Mouse (Mus musculus): Measurements from ENCODE around the gene Rfc2. TPM values are rescaled to one million over a fixed set of nuclear protein-coding genes. Genes with fewer than 3 reads are reported as not detected.

The Rfc2 gene
- polyA plus RNA-seq, 2 experiments, result 102 to 180 TPM

GRCm38 (mm10) chr5:134568964-134569491 is 12.1 kb upstream of the Rfc2 start:
- no peaks in the 10 kb centered on the region for H3K36me3 ChIP-seq (replicated peaks; ENCODE audit: control insufficient read depth, insufficient read depth, low read depth)
- H3K4me2 ChIP-seq (ENCODE audit: low read depth), result no peak overlapping the region
- H3K9me3 ChIP-seq (ENCODE audit: control insufficient read depth, low read length), result no peaks in the 10 kb centered on the region
- H3K27ac ChIP-seq, result no peak overlapping the region
- no peak for ATAC-seq (ENCODE audit: insufficient read depth)
- 47% methylated on average over 8 of the region's 8 CpGs for WGBS (ENCODE audit: insufficient replicate concordance)
- DNase-seq (ENCODE audit: low read depth in 3 of 3, low spot score in 3 of 3), result no peak
- TF ChIP-seq EP300 (IDR thresholded peaks at IDR 0.05; ENCODE audit: low read depth), result no peak
- no peak for TF ChIP-seq CTCF (IDR thresholded peaks at IDR 0.05; ENCODE audit: low read depth)
- no peak overlapping the region for H3K4me3 ChIP-seq (ENCODE audit: insufficient read depth in 1 of 2, low read depth in 2 of 2, low read length in 2 of 2)
- H3K27me3 ChIP-seq (ENCODE audit: control insufficient read depth, insufficient read depth, low read length), result no peaks in the 10 kb centered on the region
- no peak overlapping the region for H3K9ac ChIP-seq (replicated peaks)
- peaks cover 10 to 13% of the 10 kb centered on the region in 2 experiments for H3K4me1 ChIP-seq (replicated peaks; ENCODE audit: control insufficient read depth in 2 of 2, insufficient read depth in 2 of 2, low read length in 1 of 2)

- H3K4me2 ChIP-seq (ENCODE audit: low read depth), result peak overlapping the region; percentile 78
- no peaks in the 10 kb centered on the region for H3K27me3 ChIP-seq (ENCODE audit: control insufficient read depth, insufficient read depth, low read length)
- H3K4me1 ChIP-seq (replicated peaks; ENCODE audit: control insufficient read depth in 2 of 2, insufficient read depth in 2 of 2, low read length in 1 of 2), result peaks cover 13 to 15% of the 10 kb centered on the region in 2 experiments
- H3K36me3 ChIP-seq (replicated peaks; ENCODE audit: control insufficient read depth, insufficient read depth, low read depth), result no peaks in the 10 kb centered on the region
- peak; percentile 75; the same call in 1 of the 2 replicates for ATAC-seq (ENCODE audit: insufficient read depth)
- H3K27ac ChIP-seq, result no peak overlapping the region
- under 1% methylated on average over 23 of the region's 23 CpGs for WGBS (ENCODE audit: insufficient replicate concordance)
- H3K9me3 ChIP-seq (ENCODE audit: control insufficient read depth, low read length), result no peaks in the 10 kb centered on the region
- peak overlapping the region; percentile 43 for H3K9ac ChIP-seq (replicated peaks)
- no peak for DNase-seq (ENCODE audit: low read depth in 3 of 3, low spot score in 3 of 3)
- no peak for TF ChIP-seq CTCF (IDR thresholded peaks at IDR 0.05; ENCODE audit: low read depth)
- TF ChIP-seq EP300 (IDR thresholded peaks at IDR 0.05; ENCODE audit: low read depth), result no peak
- peak overlapping the region; percentile 51 to 75 for H3K4me3 ChIP-seq (ENCODE audit: insufficient read depth in 1 of 2, low read depth in 2 of 2, low read length in 2 of 2)
Observed at GRCm38 (mm10) chr5:134571730-134572507, 9.2 kb upstream of the Rfc2 start.

GRCm38 (mm10) chr5:134572508-134573214 is 8.5 kb upstream of the Rfc2 start:
- no peak for TF ChIP-seq EP300 (IDR thresholded peaks at IDR 0.05; ENCODE audit: low read depth)
- no peak for TF ChIP-seq CTCF (IDR thresholded peaks at IDR 0.05; ENCODE audit: low read depth)
- Histone ChIP-seq H3K36me3 (replicated peaks; ENCODE audit: control insufficient read depth, insufficient read depth, low read depth) (no peaks in the 10 kb centered on the region), H3K9ac (replicated peaks) (peak overlapping the region; percentile 43), H3K4me3 (ENCODE audit: insufficient read depth in 1 of 2, low read depth in 2 of 2, low read length in 2 of 2) (peak overlapping the region; percentile 51 to 75), H3K27ac (no peak overlapping the region), H3K27me3 (ENCODE audit: control insufficient read depth, insufficient read depth, low read length) (no peaks in the 10 kb centered on the region), H3K4me1 (replicated peaks; ENCODE audit: control insufficient read depth in 2 of 2, insufficient read depth in 2 of 2, low read length in 1 of 2) (peaks cover 15% of the 10 kb centered on the region in 2 experiments), H3K9me3 (ENCODE audit: control insufficient read depth, low read length) (no peaks in the 10 kb centered on the region), H3K4me2 (ENCODE audit: low read depth) (peak overlapping the region; percentile 78)
- ATAC-seq (ENCODE audit: insufficient read depth), result no peak
- WGBS (ENCODE audit: insufficient replicate concordance), result 16% methylated on average over 10 of the region's 10 CpGs
- no peak for DNase-seq (ENCODE audit: low read depth in 3 of 3, low spot score in 3 of 3)

GRCm38 (mm10) chr5:134575833-134576232 is 5.3 kb upstream of the Rfc2 start:
- 0 out of 2 replicates have a peak, but pooled peaks have one; percentile 30 for ATAC-seq (ENCODE audit: insufficient read depth)
- H3K9ac ChIP-seq (replicated peaks), result no peak overlapping the region; the same call in 1 of the 2 replicates
- peaks cover 15% of the 10 kb centered on the region in 2 experiments for H3K4me1 ChIP-seq (replicated peaks; ENCODE audit: control insufficient read depth in 2 of 2, insufficient read depth in 2 of 2, low read length in 1 of 2)
- H3K4me3 ChIP-seq (ENCODE audit: insufficient read depth in 1 of 2, low read depth in 2 of 2, low read length in 2 of 2), result no peak overlapping the region
- DNase-seq (ENCODE audit: low read depth in 3 of 3, low spot score in 3 of 3), result no peak
- H3K27ac ChIP-seq, result no peak overlapping the region
- no peak for TF ChIP-seq CTCF (IDR thresholded peaks at IDR 0.05; ENCODE audit: low read depth)
- H3K9me3 ChIP-seq (ENCODE audit: control insufficient read depth, low read length), result no peaks in the 10 kb centered on the region
- 67% methylated on average over 5 of the region's 5 CpGs for WGBS (ENCODE audit: insufficient replicate concordance)
- H3K36me3 ChIP-seq (replicated peaks; ENCODE audit: control insufficient read depth, insufficient read depth, low read depth), result no peaks in the 10 kb centered on the region
- no peaks in the 10 kb centered on the region for H3K27me3 ChIP-seq (ENCODE audit: control insufficient read depth, insufficient read depth, low read length)
- H3K4me2 ChIP-seq (ENCODE audit: low read depth), result no peak overlapping the region

Data from liver, embryonic 14.5 days (tissue).